Mouse (Mus musculus): ENCODE measurements around the gene Krtap9-1.
"Not testable (repeated sequence)": the region's sequence is repeated elsewhere in the genome, so short reads cannot be mapped to it uniquely, and the experiment has no call there.

Gene Krtap9-1

DNA sequence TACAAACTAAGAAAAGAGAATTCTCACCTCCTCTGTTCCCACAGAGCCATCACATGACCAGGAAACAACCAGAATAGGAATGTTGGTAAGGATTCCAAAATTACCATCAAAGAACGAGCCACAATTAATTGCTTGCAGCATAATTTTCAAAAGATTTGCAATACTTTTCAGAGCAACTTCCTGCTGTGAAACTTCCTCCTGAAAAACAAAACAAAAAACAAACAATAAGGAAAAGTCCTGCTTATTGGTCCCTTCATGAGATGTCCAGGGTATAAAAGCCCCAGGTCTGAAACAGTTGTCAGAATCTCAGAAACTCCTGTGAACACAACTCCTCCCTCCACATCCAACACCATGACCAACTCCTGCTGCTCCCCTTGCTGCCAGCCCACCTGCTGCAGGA is at the start of gene Krtap9-1:
Krtap9-1 (plus strand) TSS at position 301 of the 400 bp plus-strand sequence.
- not testable (repeated sequence) for DNase-seq (ENCODE audit: low read depth)

DNA sequence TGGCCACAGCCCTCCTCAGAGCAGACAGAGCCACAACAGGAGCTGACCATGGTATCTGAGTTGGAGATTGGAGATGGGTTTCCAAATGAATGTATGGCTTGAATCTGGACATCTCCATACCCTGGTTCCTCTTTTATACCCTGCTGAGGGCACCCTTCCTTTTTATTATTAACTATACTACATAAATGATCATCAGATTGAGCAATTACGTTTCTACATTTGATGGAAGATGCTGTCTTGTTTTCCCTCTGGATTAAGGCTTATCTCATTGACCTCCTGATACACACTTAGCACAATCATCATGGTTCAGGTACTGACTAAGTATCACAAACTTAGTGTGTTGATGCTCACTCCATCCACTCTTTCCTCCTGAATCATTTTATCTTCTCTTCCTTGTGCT is 35.2 kb upstream of the Krtap9-1 start, which contains the start of gene 2300003K06Rik:
2300003K06Rik (minus strand) TSS at position 101 of the 400 bp plus-strand sequence.
- DNase-seq (ENCODE audit: low read depth): no peak

DNA sequence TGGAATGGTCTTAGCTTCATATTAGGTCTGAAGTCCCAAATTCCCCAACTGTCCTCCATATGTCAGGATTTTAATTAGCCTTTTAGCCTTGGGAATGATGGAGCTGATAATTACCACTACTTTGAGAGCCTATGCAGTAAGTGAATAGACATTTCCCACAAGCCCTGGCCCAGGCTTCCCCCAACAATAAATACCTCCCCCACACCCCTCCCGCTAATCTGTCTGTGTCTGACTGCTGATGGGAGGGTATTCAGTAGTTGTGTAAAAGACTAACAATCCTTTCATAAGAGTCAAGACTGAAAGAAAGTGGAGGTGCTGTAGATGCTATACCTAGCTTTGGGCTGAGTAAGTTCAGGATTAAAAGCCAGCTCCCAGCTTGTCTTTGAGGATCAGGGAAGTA is 31.0 kb upstream of the Krtap9-1 start:
- DNase-seq (ENCODE audit: low read depth): no peak

DNA sequence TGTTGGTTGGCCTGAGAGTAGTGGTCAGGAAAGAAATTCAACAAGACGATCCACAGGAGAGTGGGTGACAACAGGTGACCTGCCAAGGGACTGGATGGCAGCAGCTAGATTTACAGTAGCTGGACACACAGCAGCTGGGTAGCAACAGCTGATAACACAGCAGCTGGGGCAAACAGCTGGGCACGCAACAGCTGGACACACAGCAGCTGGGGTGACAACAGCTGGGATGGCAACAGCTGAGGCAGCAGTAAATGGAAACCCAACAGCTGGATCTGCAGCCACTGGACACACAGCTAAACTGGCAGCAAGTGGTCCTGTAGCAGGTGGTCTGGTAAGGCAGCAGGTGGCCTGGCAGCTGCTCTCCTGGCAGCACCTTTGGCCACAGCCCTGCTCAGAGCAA is 26.4 kb upstream of the Krtap9-1 start:
- no peak for DNase-seq (ENCODE audit: low read depth)

DNA sequence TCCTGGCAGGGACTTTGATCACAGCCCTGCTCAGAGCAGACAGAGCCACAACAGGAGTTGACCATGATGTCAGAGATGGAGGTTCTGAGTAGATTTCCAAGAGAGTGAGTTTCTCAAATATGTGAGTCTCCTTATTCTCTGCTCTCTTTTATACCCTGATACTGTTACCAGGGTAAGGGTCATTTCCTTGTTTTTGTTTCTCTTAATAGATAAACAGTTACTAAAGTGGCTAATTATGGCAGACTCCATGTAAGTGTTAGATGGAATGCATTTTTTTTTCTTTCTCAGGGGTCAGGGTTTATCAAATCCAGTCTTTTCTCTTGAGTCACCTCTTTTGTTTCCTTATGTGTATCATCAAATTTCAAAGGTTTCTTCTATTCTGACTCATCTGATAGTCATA is 21.7 kb upstream of the Krtap9-1 start, which contains the start of gene Krtap4-16:
Krtap4-16 (minus strand) TSS at position 101 of the 400 bp plus-strand sequence.
- DNase-seq (ENCODE audit: low read depth): no peak

DNA sequence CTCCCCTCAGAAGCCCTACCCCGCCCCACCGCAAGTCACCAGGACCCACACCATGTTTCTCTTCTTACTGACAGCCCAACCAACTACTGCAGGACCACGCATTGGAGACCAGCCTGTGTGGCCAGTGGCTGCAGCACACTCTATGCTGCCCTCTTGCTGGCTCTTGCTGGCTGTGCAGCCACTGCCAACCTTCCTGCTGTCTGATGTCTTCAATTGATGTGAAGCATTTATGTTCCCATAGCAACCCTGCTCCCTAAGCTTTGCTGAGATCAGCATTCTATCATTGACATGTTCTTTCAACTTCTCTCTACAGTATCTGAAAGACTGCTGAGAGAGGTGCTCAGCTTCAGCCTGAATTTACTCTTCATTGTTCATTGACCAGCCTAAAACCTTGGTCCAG is 19.1 kb upstream of the Krtap9-1 start:
- peak; percentile 19 for DNase-seq (ENCODE audit: low read depth)

DNA sequence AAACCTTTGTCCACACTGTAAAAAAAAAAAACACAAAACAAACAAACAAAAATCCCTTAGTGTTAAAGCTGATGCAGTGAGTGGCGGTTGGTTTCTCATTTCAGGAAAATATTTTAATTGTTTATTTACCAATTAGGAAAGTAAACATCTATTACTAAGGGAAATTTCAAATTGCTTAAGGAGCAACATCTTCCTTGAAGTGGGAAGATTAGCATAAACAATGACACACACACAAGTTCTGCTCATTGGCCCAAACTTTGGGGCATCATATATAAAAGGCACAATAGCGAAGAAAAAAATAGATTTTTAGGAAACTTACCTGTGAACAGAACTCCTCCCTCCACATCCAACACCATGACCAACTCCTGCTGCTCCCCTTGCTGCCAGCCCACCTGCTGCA is 15.6 kb upstream of the Krtap9-1 start, which contains the start of gene Gm11568:
Gm11568 (plus strand) TSS at position 301 of the 400 bp plus-strand sequence.
- no peak for DNase-seq (ENCODE audit: low read depth)

DNA sequence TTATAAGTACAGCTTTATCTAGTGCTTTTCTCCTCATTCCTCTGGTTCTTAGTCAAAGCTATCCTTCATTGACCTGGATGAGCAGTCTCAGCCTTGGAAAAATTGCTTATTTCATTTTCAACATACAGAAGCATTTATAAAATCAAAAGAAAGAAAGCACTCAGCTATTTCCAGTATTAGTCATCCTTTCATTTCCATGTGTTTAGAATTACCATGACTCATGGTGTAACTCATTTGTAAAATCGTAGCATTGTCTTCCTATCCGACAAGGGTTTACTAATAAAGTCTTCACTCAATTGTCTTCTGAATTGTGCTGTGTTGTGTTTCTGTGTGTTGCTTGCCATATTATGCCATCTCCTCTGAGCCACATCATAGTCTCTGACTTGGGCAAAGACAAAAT is 14.4 kb upstream of the Krtap9-1 start:
- DNase-seq (ENCODE audit: low read depth): peak; percentile 41

DNA sequence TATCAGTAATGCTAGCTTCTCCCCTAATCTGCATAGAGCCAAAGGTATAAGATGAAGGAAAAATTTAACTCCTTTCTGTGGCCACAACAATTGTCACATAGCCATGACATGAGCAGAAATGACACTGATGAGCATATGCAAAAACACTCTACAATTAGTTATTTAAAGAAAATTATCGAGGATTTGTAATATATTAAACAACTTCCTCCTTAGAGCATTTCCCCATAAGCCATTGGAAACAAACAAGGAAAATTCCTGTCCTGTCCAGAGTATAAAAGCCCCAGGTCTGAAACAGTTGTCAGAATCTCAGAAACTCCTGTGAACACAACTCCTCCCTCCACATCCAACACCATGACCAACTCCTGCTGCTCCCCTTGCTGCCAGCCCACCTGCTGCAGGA is 9.0 kb upstream of the Krtap9-1 start, which contains the start of gene Gm11559:
Gm11559 (plus strand) TSS at position 301 of the 400 bp plus-strand sequence.
- DNase-seq (ENCODE audit: low read depth): not testable (repeated sequence)

DNA sequence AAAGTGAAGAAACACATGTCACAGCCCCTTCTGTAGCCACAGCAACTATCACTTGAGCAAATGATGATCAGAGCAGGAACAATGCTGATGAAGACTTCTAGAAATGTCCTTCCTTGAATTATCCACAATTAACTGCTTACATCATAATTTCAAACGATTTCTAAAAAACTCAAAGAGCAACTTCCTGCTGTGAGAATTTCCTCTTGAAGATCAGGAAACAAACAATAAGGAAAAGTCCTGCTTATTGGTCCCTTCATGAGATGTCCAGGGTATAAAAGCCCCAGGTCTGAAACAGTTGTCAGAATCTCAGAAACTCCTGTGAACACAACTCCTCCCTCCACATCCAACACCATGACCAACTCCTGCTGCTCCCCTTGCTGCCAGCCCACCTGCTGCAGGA is 5.7 kb downstream of the Krtap9-1 start, which contains the start of gene Gm11567:
Gm11567 (plus strand) TSS at position 301 of the 400 bp plus-strand sequence.
- not testable (repeated sequence) for DNase-seq (ENCODE audit: low read depth)

DNA sequence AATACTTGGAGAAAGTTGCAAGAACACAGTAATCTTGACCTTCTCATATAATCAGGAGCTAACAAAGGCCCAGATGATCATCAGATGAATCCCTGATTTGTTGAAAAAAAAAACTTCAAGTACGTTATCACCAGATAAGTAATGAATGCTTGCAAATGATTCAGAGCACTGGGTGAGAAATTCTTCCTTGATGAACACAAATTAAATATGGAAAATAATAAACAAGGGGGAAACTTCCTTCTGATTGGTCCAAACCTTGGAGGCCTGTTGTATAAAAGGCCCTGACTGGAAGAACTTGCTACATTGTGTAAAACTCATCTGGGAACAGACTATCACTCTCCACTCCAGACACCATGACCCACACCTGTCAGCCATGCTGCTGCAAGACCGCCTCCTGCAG is 34.4 kb downstream of the Krtap9-1 start, which contains the start of gene Krtap31-1:
Krtap31-1 (plus strand) TSS at position 301 of the 400 bp plus-strand sequence.
- DNase-seq (ENCODE audit: low read depth): no peak

DNA sequence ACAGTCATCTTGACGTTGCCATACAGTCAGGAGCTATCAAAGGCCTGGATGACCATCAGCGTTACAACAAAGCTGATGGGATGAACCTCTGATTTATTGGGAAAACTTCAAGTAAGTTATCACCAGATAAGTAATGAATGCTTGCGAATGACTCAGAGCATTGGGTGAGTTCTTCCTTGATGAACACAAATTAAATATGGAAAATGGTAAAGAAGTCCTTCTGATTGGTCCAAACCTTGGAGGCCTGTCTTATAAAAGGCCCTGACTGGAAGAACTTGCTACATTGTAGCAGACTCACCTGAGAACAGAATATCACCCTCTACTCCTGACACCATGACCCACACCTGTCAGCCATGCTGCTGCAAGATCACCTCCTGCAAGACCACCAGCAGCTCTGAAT is 41.3 kb downstream of the Krtap9-1 start, which contains the start of gene Gm11565:
Gm11565 (plus strand) TSS at position 301 of the 400 bp plus-strand sequence.
- no peak for DNase-seq (ENCODE audit: low read depth)
